ENCODE assay signal across 22 mouse cellular contexts in genomic region chr6:49592676-49593075, GRCm38 (mm10).
"Had no signal": no experiment of that assay in that cellular context is flagged by ENCODE, and none has a peak within 500 bp of the region (broad histone marks: within the 10 kb centered on the region; RNA-seq: fewer than 3 reads in every experiment).

No protein-coding gene starts in this region.

- H3K4me3 ChIP-seq: layer of hippocampus, adult 2 months; limb, embryonic 12.5 days; limb, embryonic 15.5 days; midbrain, embryonic 12.5 days; midbrain, embryonic 15.5 days; neural tube, embryonic 12.5 days; neural tube, embryonic 15.5 days; stomach, embryonic 15.5 days had no signal

- H3K4me1 ChIP-seq: limb, embryonic 12.5 days; limb, embryonic 15.5 days; midbrain, embryonic 12.5 days; midbrain, embryonic 15.5 days; neural tube, embryonic 12.5 days; neural tube, embryonic 15.5 days; stomach, embryonic 15.5 days had no signal

- H3K36me3 ChIP-seq: limb, embryonic 12.5 days; limb, embryonic 15.5 days; midbrain, embryonic 12.5 days; midbrain, embryonic 15.5 days; neural tube, embryonic 12.5 days; neural tube, embryonic 15.5 days; stomach, embryonic 15.5 days had no signal

- H3K9ac ChIP-seq: limb, embryonic 12.5 days; limb, embryonic 15.5 days; liver, embryonic 14.5 days; liver, postnatal 0 days; lung, embryonic 14.5 days; midbrain, embryonic 12.5 days; midbrain, embryonic 15.5 days; neural tube, embryonic 12.5 days; neural tube, embryonic 15.5 days; stomach, embryonic 15.5 days had no signal

- ATAC-seq: liver, postnatal 0 days; lung, postnatal 0 days; midbrain, embryonic 15.5 days had no signal

- DNase-seq: kidney, postnatal 25 days; layer of hippocampus, adult 9-11 months; liver, postnatal 0 days; lung, embryonic 14.5 days; right cerebral cortex, adult 18-20 months; right cerebral cortex, postnatal 14 days; right cerebral cortex, postnatal 4 days; spleen, adult 18-20 months; thymus, postnatal 25 days had no signal

- H3K27me3 ChIP-seq: limb, embryonic 12.5 days; limb, embryonic 15.5 days; midbrain, embryonic 12.5 days; midbrain, embryonic 15.5 days; neural tube, embryonic 15.5 days; stomach, embryonic 15.5 days had no signal

- H3K27ac ChIP-seq: kidney, postnatal 0 days; layer of hippocampus, adult 2 months; limb, embryonic 12.5 days; limb, embryonic 15.5 days; liver, embryonic 14.5 days; macrophage; midbrain, embryonic 12.5 days; midbrain, embryonic 15.5 days; neural tube, embryonic 12.5 days; neural tube, embryonic 15.5 days; stomach, embryonic 15.5 days had no signal

- H3K9me3 ChIP-seq: limb, embryonic 12.5 days; limb, embryonic 15.5 days; midbrain, embryonic 12.5 days; midbrain, embryonic 15.5 days; neural tube, embryonic 12.5 days; neural tube, embryonic 15.5 days; stomach, embryonic 15.5 days had no signal

- H3K4me2 ChIP-seq: limb, embryonic 12.5 days; limb, embryonic 15.5 days; liver, embryonic 11.5 days; lung, embryonic 14.5 days; midbrain, embryonic 12.5 days; midbrain, embryonic 15.5 days; neural tube, embryonic 12.5 days; neural tube, embryonic 15.5 days; stomach, embryonic 15.5 days had no signal
